Mouse (Mus musculus) limb, embryonic 14.5 days (tissue): ENCODE measurements at regions not wholly inside any gene's neighbourhood (a gene's known extent, or its start where the extent isn't known, plus 50 kb on each side); places are given as distances from the start of the nearest gene placed in this dataset.

Experiments used
- ATAC-seq: fragments of 200-750 bp; cut with Nextera tagmentation; 2 replicates; pipeline ENCODE4 v1.8.0; 2017; ENCODE audit warnings: low read depth, moderate number of reproducible peaks, moderate TSS enrichment; ENCODE audit not compliant: low FRiP score
- DNase-seq: peaks from one replicate; pipeline ENCODE4 v3.0.0-alpha.2; 2015; ENCODE audit warnings: low spot score
- H3K27ac ChIP-seq: fragments of 300-500 bp; sonication (generic); replicated peaks from 2 replicates; pipeline ENCODE4 v1.5.1; 2014; ENCODE audit warnings: low read depth, mild to moderate bottlenecking, low read length, moderate library complexity, mixed read lengths
- H3K27me3 ChIP-seq: fragments of 300-500 bp; sonication (generic); 2 replicates; pipeline ENCODE4 v1.6.1; 2014; ENCODE audit warnings: low read length, mixed read lengths; ENCODE audit not compliant: control insufficient read depth, insufficient read depth
- H3K36me3 ChIP-seq: fragments of 300-500 bp; sonication (generic); 2 replicates; pipeline ENCODE4 v1.6.1; 2014; ENCODE audit warnings: mild to moderate bottlenecking, low read length, moderate library complexity, mixed read lengths; ENCODE audit not compliant: control insufficient read depth, insufficient read depth
- H3K4me1 ChIP-seq: fragments of 300-500 bp; sonication (generic); 2 replicates; pipeline ENCODE4 v1.6.1; 2014; ENCODE audit warnings: antibody characterized with exemption, low read length, mixed read lengths; ENCODE audit not compliant: control insufficient read depth, insufficient read depth
- H3K4me2 ChIP-seq: fragments of 300-500 bp; sonication (generic); replicated peaks from 2 replicates; pipeline ENCODE4 v1.6.1; 2014; ENCODE audit warnings: low read depth, mild to moderate bottlenecking, low read length, moderate library complexity; ENCODE audit not compliant: severe bottlenecking
- H3K4me3 ChIP-seq: fragments of 300-500 bp; sonication (generic); replicated peaks from 2 replicates; pipeline ENCODE4 v1.5.1; 2014; ENCODE audit warnings: low read length
- H3K9ac ChIP-seq: fragments of 300-500 bp; sonication (generic); 2 replicates; pipeline ENCODE4 v1.6.1; 2014; ENCODE audit warnings: mild to moderate bottlenecking, low read depth, low read length, moderate library complexity; ENCODE audit not compliant: severe bottlenecking
- H3K9me3 ChIP-seq: fragments of 300-500 bp; sonication (generic); 2 replicates; pipeline ENCODE4 v1.6.1; 2016; ENCODE audit warnings: low read length; ENCODE audit not compliant: control insufficient read depth
- POLR2A ChIP-seq: fragments of 200-500 bp; IDR thresholded peaks from 2 replicates; pipeline ENCODE4 v1.8.0; 2012; ENCODE audit warnings: inconsistent platforms, mild to moderate bottlenecking, moderate library complexity, borderline replicate concordance; ENCODE audit not compliant: insufficient read depth, insufficient read length; ENCODE audit errors: extremely low read depth
- WGBS: fragments of 180-500 bp; shearing (Covaris S2); extraction: QIAGEN DNeasy Blood & Tissue Kit; methylation state at CpG from one replicate; pipeline ENCODE4 v1.1.7; 2014; 5-methylcytosine and 5-hydroxymethylcytosine counted together

DNA sequence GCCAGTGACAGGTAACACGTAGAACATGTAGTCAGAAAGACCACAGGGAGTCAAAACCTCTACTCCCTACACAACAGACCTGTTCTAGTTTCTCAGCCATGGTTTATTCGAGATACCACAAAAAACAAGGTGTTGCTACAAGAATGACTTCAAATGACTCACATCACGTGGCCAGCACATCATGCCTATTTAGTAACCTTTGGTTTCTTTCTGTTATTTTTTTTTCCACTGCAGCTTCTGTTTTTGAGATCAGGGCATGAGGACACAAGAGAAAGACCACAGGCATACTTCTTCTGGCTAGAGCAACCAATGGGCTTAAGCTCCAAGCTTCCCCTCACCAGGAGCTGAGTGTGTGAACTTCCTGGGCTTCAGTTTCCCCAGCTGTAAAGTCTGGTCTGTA, 630.7 kb downstream of the Rnf144a start:
- Histone ChIP-seq H3K36me3 (no peaks in the 10 kb centered on the region), H3K9me3 (no peaks in the 10 kb centered on the region), H3K4me3 (no peak overlapping the region), H3K4me1 (no peaks in the 10 kb centered on the region), H3K4me2 (no peak overlapping the region), H3K27me3 (no peaks in the 10 kb centered on the region), H3K9ac (no peak overlapping the region), H3K27ac (no peak overlapping the region)
- TF ChIP-seq POLR2A, result no peak
- DNase-seq (no peak), ATAC-seq (no peak)
- WGBS, result 76% methylated on average over 3 of the region's 3 CpGs

DNA sequence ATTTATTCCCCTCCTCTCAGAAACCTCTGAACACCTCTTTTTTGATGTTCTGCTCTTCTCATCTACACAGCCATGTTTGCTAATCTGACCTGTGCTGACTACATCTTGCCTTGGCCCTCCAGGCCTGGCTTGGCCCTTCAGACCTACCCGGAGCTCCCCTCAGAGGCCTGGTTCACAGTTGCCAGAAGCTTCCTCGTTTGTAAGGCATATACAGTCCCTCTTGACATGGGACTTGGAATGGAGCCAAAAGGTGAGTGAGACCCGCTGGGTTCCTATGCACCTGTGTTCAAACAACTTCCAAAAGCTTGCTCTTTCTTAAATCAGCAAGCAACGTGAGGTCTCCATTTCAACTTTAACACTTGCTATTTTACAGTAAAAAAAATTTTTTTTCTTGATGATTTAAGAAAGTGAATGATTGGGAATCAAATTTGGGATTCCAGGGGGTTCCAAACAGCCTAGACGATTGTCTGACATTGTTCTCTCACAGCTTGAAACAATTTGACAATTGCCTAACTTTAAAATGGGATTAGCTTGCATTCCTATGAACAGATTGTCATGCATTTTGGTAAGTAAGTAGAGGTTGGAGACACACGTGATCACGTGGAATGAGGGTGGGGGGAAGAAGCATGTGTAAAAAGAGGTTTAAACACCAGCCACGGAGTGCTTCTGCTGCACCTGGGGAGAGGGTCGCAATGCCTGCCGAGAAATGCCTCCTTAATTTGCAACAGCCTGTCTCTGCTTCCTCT, 631.9 kb downstream of the Rnf144a start:
- WGBS, result 22% methylated on average over 10 of the region's 10 CpGs
- no peaks in the 10 kb centered on the region for H3K27me3 ChIP-seq
- DNase-seq, result no peak
- no peaks in the 10 kb centered on the region for H3K9me3 ChIP-seq
- H3K4me3 ChIP-seq, result no peak overlapping the region
- no peak for ATAC-seq
- no peaks in the 10 kb centered on the region for H3K4me1 ChIP-seq
- H3K27ac ChIP-seq, result no peak overlapping the region
- no peak overlapping the region for H3K9ac ChIP-seq
- no peaks in the 10 kb centered on the region for H3K36me3 ChIP-seq
- no peak overlapping the region for H3K4me2 ChIP-seq
- no peak for TF ChIP-seq POLR2A

DNA sequence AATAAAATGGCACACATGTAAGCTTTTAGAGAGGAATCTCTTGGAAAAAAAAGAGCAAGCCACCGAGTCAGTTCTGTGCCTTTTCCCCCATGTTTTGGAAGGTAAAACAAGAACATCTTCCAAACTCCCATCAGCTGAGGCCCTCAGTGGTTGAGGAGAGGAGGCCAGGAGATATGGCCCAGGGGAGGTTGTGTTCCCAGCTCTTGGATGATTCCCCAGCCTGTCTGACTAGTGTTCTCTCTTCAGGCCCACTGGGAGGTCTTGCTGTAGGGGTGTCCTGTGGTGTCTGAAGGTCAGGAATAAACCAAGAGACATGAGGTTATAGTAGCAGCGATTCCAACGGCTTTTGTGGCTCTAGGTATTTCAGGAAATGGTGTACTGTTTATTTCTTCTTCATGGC, 643.2 kb downstream of the Rnf144a start:
- no peak for TF ChIP-seq POLR2A
- Histone ChIP-seq H3K27me3 (no peaks in the 10 kb centered on the region), H3K36me3 (no peaks in the 10 kb centered on the region), H3K9ac (no peak overlapping the region), H3K4me2 (no peak overlapping the region), H3K27ac (no peak overlapping the region), H3K9me3 (no peaks in the 10 kb centered on the region), H3K4me3 (no peak overlapping the region), H3K4me1 (no peaks in the 10 kb centered on the region)
- DNase-seq (no peak), ATAC-seq (no peak)
- WGBS, result 71% methylated on average over 3 of the region's 3 CpGs

DNA sequence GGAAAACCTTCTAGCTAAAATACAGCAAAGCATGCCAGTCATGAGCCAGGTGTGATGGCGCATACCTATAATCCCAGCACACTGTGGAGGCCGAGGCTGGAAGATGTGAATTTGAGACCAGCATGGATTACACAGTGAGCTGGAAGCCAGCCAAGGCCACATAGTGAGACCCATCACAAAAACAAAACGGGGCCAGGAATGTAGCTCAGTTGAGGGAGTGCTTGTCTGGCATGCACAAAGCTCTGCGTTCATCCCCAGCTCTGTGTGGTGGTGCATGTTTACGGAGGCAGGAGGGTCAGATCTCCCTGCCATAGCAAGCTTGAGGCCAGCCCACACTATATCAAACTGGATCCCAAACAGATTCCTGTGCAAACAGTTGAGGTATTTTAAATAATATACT, 646.4 kb downstream of the Rnf144a start:
- Histone ChIP-seq H3K4me3 (no peak overlapping the region), H3K27me3 (no peaks in the 10 kb centered on the region), H3K4me2 (no peak overlapping the region), H3K36me3 (no peaks in the 10 kb centered on the region), H3K9ac (no peak overlapping the region), H3K4me1 (no peaks in the 10 kb centered on the region), H3K27ac (no peak overlapping the region), H3K9me3 (no peaks in the 10 kb centered on the region)
- TF ChIP-seq POLR2A, result no peak
- ATAC-seq (no peak), DNase-seq (no peak)
- 41% methylated on average over 5 of the region's 5 CpGs for WGBS

DNA sequence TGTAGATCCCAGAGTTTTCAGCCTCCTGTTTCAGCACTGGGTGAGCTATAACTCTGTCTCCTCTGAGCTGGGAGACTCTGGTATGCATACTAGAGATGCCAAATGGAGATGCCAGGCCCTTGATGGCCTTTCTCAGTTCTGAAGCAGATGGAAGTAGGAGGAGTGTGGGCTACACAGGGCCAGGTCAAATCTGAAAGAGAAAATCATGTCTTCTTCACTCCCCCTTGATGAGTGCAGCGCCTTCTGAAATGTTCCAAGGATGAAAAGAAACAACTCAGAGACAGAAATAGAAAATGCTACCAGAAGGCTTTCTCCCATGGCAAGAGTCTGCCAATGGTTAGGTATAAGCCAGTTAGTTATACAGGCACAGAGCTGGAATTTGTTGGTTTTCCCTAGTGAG, 652.0 kb downstream of the Rnf144a start:
- Histone ChIP-seq H3K4me2 (no peak overlapping the region), H3K36me3 (no peaks in the 10 kb centered on the region), H3K27me3 (no peaks in the 10 kb centered on the region), H3K9me3 (no peaks in the 10 kb centered on the region), H3K4me3 (no peak overlapping the region), H3K27ac (no peak overlapping the region), H3K4me1 (no peaks in the 10 kb centered on the region), H3K9ac (no peak overlapping the region)
- DNase-seq (no peak), ATAC-seq (no peak)
- 93% methylated on average over 1 of the region's 1 CpGs for WGBS
- no peak for TF ChIP-seq POLR2A
